Mouse (Mus musculus): ENCODE measurements around the gene Dop1b.

DNA sequence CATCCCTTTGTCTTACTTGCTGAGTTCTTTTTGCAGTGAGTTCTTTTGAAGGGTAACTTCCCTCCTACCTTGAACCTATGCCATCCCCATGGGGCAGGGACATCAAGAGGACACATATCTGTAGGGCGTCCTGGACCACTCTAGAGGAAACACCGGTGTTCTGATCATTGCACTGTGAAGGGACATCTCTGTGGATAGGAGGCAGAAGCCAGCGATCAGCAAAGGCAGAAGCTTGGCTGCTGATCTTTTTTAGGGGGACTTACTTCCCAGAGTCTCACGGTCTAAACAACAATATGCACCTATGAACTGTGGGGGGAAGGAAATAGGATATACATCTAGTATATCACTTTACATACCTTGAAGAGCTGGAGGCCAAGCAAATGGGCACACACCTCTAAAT, 113.8 kb downstream of the Dop1b start:
- TF ChIP-seq CTCF (IDR thresholded peaks at IDR 0.05; ENCODE audit: low read depth, low read length) (no peak), POLR2A (IDR thresholded peaks at IDR 0.05; ENCODE audit: extremely low read depth, insufficient read depth, low read length) (no peak)
